Mouse (Mus musculus): ENCODE results near the gene Ccdc9.

DNA sequence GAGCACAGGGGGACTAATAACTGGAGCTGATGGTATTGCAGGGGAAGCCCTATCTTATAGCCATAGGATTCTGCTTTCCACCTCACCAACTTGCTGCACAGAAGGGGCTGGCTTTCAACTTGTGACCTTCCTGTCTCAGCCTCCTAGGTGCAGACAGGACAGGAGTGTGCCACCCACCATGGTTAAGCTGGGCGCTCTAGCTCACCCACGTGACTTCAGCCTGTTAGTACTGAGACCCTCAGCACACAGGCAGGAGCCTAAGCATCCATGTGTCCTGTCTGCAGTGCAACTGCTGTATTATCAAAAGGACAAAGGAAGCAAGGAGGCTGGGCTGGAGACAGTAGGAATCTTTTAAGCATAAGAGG, 40.0 kb upstream of the Ccdc9 start:
- TF ChIP-seq GATA1 (IDR thresholded peaks at IDR 0.05; ENCODE audit: low read length) (no peak), TAL1 (IDR thresholded peaks at IDR 0.05; ENCODE audit: low read length) (no peak)
